Mouse (Mus musculus) MEL (cell line): ENCODE measurements around the gene Sost.

Experiments used
- CTCF ChIP-seq, 3 experiments: IDR thresholded peaks in 2 of 3; conservative IDR thresholded peaks in 1 of 3; 2 replicates each; pipeline ENCODE4 v1.5.1; 2011 to 2012; ENCODE audit warnings: low read length in 3 of 3, low read depth in 2 of 3, mild to moderate bottlenecking in 2 of 3, improper control_type of control experiment in 1 of 3, inconsistent platforms in 1 of 3, mixed read lengths in 1 of 3, moderate library complexity in 1 of 3; ENCODE audit not compliant: control insufficient read depth in 1 of 3, insufficient read depth in 1 of 3, poor library complexity in 1 of 3, severe bottlenecking in 1 of 3
- E2F4 ChIP-seq: IDR thresholded peaks from 2 replicates; pipeline ENCODE4 v1.6.1; 2011; ENCODE audit warnings: low read depth, low read length, improper control_type of control experiment, borderline replicate concordance
- EP300 ChIP-seq, 2 experiments: IDR thresholded peaks; 2 replicates each; pipeline ENCODE4 v1.6.1; 2011; ENCODE audit warnings: improper control_type of control experiment in 2 of 2, low read length in 2 of 2, low read depth in 1 of 2, mild to moderate bottlenecking in 1 of 2
- GABPA ChIP-seq: IDR thresholded peaks from 2 replicates; pipeline ENCODE4 v1.6.1; 2012; ENCODE audit warnings: low read depth, mild to moderate bottlenecking, inconsistent platforms, low read length, improper control_type of control experiment, moderate library complexity
- MAX ChIP-seq: IDR thresholded peaks from 2 replicates; pipeline ENCODE4 v1.6.1; 2011; ENCODE audit warnings: low read length, improper control_type of control experiment
- MYC ChIP-seq: IDR thresholded peaks from 2 replicates; pipeline ENCODE4 v1.6.1; 2011; ENCODE audit warnings: low read depth, mild to moderate bottlenecking, low read length, improper control_type of control experiment, moderate library complexity
- NRF1 ChIP-seq: IDR thresholded peaks from 2 replicates; pipeline ENCODE4 v1.6.1; 2014; ENCODE audit warnings: low read depth, mild to moderate bottlenecking, inconsistent platforms, low read length, improper control_type of control experiment, moderate library complexity; ENCODE audit not compliant: poor library complexity, insufficient read depth, severe bottlenecking
- POLR2A ChIP-seq, 2 experiments: IDR thresholded peaks; 2 replicates each; pipeline ENCODE4 v1.6.1; 2011 to 2012; ENCODE audit warnings: low read length in 2 of 2, mild to moderate bottlenecking in 2 of 2, control low read depth in 1 of 2, improper control_type of control experiment in 1 of 2, low read depth in 1 of 2, moderate library complexity in 1 of 2; ENCODE audit not compliant: control insufficient read depth in 1 of 2, insufficient read depth in 1 of 2, poor library complexity in 1 of 2
- TAL1 ChIP-seq: IDR thresholded peaks from 2 replicates; pipeline ENCODE4 v1.6.1; 2012; ENCODE audit warnings: mild to moderate bottlenecking, inconsistent platforms, low read length, moderate library complexity, mixed read lengths
- TBP ChIP-seq: IDR thresholded peaks from 2 replicates; pipeline ENCODE4 v1.8.0; 2011; ENCODE audit warnings: low read depth, low read length, improper control_type of control experiment
- USF2 ChIP-seq, 2 experiments: IDR thresholded peaks; 2 replicates each; pipeline ENCODE4 v1.6.1; 2011 to 2012; ENCODE audit warnings: improper control_type of control experiment in 2 of 2, low read length in 2 of 2, borderline replicate concordance in 1 of 2, inconsistent platforms in 1 of 2, low read depth in 1 of 2, mild to moderate bottlenecking in 1 of 2; ENCODE audit not compliant: insufficient read depth in 1 of 2
- ZC3H11A ChIP-seq: IDR thresholded peaks from 2 replicates; pipeline ENCODE4 v1.6.1; 2012; ENCODE audit warnings: low read depth, mild to moderate bottlenecking, inconsistent platforms, low read length, improper control_type of control experiment

- TF ChIP-seq CTCF (IDR thresholded peaks at IDR 0.05 in 2 of 3, conservative IDR thresholded peaks at IDR 0.05 in 1 of 3; ENCODE audit: control insufficient read depth in 1 of 3, insufficient read depth in 1 of 3, low read depth in 2 of 3, low read length in 3 of 3, poor library complexity in 1 of 3, severe bottlenecking in 1 of 3) (0 out of 6 replicates have a peak, but pooled peaks of 1 of the 3 experiments have one; percentile 8), GABPA (no peak), E2F4 (no peak), ZC3H11A (no peak), TAL1 (peak; percentile 82), MAX (peak; percentile 75), USF2 (IDR thresholded peaks at IDR 0.05; ENCODE audit: borderline replicate concordance in 1 of 2, insufficient read depth in 1 of 2, low read depth in 1 of 2, low read length in 2 of 2) (peak in 1 of 2 experiments; percentile 74; a peak in 2 of 4 replicates), EP300 (IDR thresholded peaks at IDR 0.05; ENCODE audit: low read depth in 1 of 2, low read length in 2 of 2) (peak; percentile 88 to 89), POLR2A (IDR thresholded peaks at IDR 0.05; ENCODE audit: control insufficient read depth in 1 of 2, insufficient read depth in 1 of 2, low read depth in 1 of 2, low read length in 2 of 2, poor library complexity in 1 of 2) (peak; percentile 65 to 72; a peak in 3 of 4 replicates), MYC (peak; percentile 51; the same call in 1 of the 2 replicates), TBP (no peak), NRF1 (no peak)
Observed at GRCm38 (mm10) chr11:101984054-101985025, 17.5 kb upstream of the Sost start, which contains the start of gene Cfap97d1.
